Mouse (Mus musculus) small intestine, adult 2 months (tissue): ENCODE data around the gene Alpl.

Experiments used
- CTCF ChIP-seq: fragments of 200-500 bp; IDR thresholded peaks from 2 replicates; pipeline ENCODE4 v1.5.1; 2012; ENCODE audit warnings: low read depth, mild to moderate bottlenecking, control low read depth, inconsistent platforms, low read length, moderate library complexity, mixed read lengths; ENCODE audit not compliant: insufficient replicate concordance, insufficient read length; ENCODE audit errors: extremely low read depth
- POLR2A ChIP-seq: fragments of 200-500 bp; IDR thresholded peaks from 2 replicates; pipeline ENCODE4 v1.6.1; 2012; ENCODE audit warnings: low read depth, mild to moderate bottlenecking, control low read depth, inconsistent platforms, low read length, moderate library complexity

DNA sequence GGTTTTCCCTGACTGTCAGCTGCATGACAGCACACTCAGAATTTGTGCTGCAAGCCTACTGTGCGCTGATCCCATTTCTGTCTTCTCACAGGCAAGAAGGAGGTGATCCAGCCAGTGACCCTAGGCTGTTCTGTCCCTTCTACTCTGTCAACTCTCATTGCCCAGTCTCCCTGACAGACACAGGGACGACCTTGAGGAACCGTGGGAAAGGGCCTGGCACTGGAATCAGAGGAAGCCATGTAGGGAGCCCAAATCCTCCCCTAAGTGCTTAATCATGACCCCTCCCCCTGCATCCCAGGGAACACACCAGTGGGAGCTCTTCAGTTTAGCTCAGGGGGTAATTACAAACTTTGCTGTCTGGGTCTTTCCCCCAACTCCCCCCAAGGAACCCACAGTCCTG is 58.4 kb downstream of the Alpl start:
- TF ChIP-seq CTCF (no peak), POLR2A (no peak)
